Mouse (Mus musculus) midbrain, embryonic 11.5 days (tissue): ENCODE measurements around the gene Gpr179. TPM values are rescaled to one million over a fixed set of nuclear protein-coding genes. Genes with fewer than 3 reads are reported as not detected.
A peak's percentile ranks its signal among the peaks of the same experiment; 100 is the strongest.
"Not testable (repeated sequence)": the region's sequence is repeated elsewhere in the genome, so short reads cannot be mapped to it uniquely, and the experiment has no call there.

Experiments used
- ATAC-seq: fragments of 200-750 bp; cut with Nextera tagmentation; 2 replicates; pipeline ENCODE4 v1.8.0; 2017; ENCODE audit warnings: moderate TSS enrichment, moderate library complexity; ENCODE audit not compliant: low FRiP score
- DNase-seq: peaks from one replicate; pipeline ENCODE4 v3.0.0; 2015; ENCODE audit warnings: low spot score; ENCODE audit errors: missing footprints
- H3K27ac ChIP-seq: fragments of 300-500 bp; sonication (generic); 2 replicates; pipeline ENCODE4 v1.5.1; 2014; ENCODE audit warnings: low read depth, low read length
- H3K27me3 ChIP-seq: fragments of 300-500 bp; sonication (generic); 2 replicates; pipeline ENCODE4 v1.6.1; 2014; ENCODE audit warnings: mild to moderate bottlenecking, low read length, moderate library complexity, mixed read lengths; ENCODE audit not compliant: control insufficient read depth, insufficient read depth
- H3K36me3 ChIP-seq: fragments of 300-500 bp; sonication (generic); 2 replicates; pipeline ENCODE4 v1.6.1; 2014; ENCODE audit warnings: mild to moderate bottlenecking, low read length, moderate library complexity, mixed read lengths; ENCODE audit not compliant: control insufficient read depth, insufficient read depth
- H3K4me1 ChIP-seq: fragments of 300-500 bp; sonication (generic); 2 replicates; pipeline ENCODE4 v1.6.1; 2014; ENCODE audit warnings: low read length; ENCODE audit not compliant: control insufficient read depth, insufficient read depth
- H3K4me2 ChIP-seq: fragments of 300-500 bp; sonication (generic); 2 replicates; pipeline ENCODE4 v1.6.1; 2014; ENCODE audit warnings: mild to moderate bottlenecking, moderate library complexity
- H3K4me3 ChIP-seq: fragments of 300-500 bp; sonication (generic); 2 replicates; pipeline ENCODE4 v1.5.1; 2014; ENCODE audit warnings: low read depth, low read length
- H3K9ac ChIP-seq: fragments of 300-500 bp; sonication (generic); 2 replicates; pipeline ENCODE4 v1.6.1; 2014; ENCODE audit warnings: low read length
- H3K9me3 ChIP-seq: fragments of 300-500 bp; sonication (generic); 2 replicates; pipeline ENCODE4 v1.6.1; 2016; ENCODE audit warnings: low read length; ENCODE audit not compliant: control insufficient read depth
- WGBS: fragments of 180-500 bp; shearing (Covaris S2); extraction: QIAGEN DNeasy Blood & Tissue Kit; methylation state at CpG from one replicate; pipeline ENCODE4 v1.1.7; 2014; 5-methylcytosine and 5-hydroxymethylcytosine counted together
- polyA plus RNA-seq: library from polyadenylated mRNA; unstranded; fragments of >200 nt; fragmentation: Nextera tagmentation; extraction: Ambion mirVana; gene quantifications from 2 replicates; pipeline ENCODE4 v1.2.1, GENCODE M21; 2014

Gpr179 gene
- polyA plus RNA-seq, 1 experiment from 2014 or later = not detected

DNA sequence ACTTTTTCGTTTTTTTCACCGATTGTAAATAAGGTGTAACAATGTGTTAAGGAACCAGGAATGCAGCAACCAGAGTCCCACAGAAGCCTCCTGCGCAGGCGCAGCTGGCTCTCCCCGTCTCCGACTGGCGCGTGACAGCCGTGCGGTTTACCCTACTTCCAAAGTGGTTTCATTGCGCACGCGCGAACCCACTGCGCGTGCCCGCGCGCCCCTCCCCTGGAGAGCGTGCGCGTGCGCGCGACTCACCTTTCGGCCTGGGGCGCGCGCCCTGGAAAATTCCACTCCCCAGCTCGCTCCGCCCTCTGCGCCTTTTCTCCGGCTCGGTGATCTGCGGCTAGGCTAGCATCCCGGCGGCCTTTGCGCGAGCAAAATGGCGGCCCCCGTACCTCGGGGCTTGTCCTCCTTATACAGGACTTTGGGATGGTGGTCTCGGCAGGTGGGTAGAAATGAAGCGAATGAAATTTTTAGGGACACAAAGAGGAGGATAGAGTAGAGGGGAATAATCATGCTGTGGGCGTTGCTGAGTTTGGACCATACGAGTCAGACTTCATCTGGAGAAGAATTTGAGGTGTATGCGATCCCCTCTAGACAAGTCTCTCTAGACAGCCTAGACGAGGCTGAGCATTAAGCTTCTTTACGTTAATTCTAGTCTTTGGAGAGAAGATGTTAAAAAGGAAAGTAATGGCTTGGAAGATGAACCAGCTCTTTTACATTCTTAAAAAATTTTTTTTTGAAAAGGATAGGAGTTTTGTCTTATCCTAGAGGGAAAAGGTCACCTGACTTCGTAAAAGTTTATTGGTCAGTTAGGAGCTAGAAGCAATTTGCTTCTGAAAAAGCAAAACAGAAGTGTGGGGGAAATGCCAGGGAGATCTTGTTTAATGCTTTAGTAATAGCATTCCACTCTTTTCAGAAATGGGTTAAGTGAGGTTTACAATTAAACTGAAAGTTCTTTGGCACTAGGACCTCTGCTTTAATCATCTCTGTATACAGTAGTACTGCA, 36.1 kb downstream of the Gpr179 start, which contains the start of gene Mrpl45:
TSS of gene Mrpl45 (plus strand) at position 213 of the 1,000 bp plus-strand sequence.
- Histone ChIP-seq H3K9ac (peak within 1 kb of the TSS; percentile 61), H3K4me2 (peak within 1 kb of the TSS; percentile 44), H3K4me3 (peak within 1 kb of the TSS; percentile 44), H3K27ac (no peak within 1 kb of the TSS), H3K27me3 (no peaks in the 10 kb centered on the region), H3K36me3 (no peaks in the 10 kb centered on the region), H3K4me1 (peaks cover 10% of the 10 kb centered on the region; the same call in 1 of the 2 replicates), H3K9me3 (no peaks in the 10 kb centered on the region)
- WGBS = 1% methylated on average over 50 of the region's 50 CpGs
- DNase-seq (peak; percentile 100), ATAC-seq (peak; percentile 95)

DNA sequence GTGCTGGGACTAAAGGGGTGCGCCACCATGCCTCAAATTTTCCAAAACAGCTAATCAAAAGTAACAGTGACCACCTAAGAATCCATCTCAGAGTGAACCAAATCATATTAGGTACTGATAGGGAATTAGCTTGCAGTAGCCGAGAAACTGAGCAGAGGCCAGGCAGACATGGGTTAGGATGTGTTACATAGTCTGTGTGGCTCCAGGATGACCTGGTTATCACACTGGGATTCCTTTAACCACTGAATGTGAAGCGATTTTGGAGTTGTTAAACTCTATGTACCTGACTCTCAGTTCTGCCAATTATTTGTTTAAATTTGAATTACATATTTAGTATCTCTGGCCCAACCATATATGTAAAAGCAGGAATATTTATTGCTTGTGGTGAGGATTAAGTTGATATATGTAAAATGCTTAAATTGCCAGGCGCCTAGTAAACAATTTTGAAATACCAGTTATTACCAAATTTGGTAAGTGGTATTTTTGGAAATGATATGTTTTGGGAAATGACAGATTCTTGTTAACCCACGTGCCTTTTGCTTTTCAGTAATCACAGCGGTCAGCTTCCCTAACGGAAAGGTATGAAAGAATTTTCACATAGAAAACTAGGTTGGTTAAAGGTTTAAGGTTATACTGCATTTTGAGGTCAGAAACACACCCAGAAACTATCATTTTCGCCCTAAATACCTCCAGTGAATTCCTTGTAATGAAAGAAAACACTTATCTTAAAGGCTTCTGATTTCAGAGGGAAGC, 37.0 kb downstream of the Gpr179 start:
- H3K27me3 ChIP-seq = no peaks in the 10 kb centered on the region
- DNase-seq = no peak
- H3K9me3 ChIP-seq = no peaks in the 10 kb centered on the region
- H3K4me1 ChIP-seq = peaks cover 14% of the 10 kb centered on the region; the same call in 1 of the 2 replicates
- 54% methylated on average over 8 of the region's 8 CpGs for WGBS
- H3K9ac ChIP-seq = no peak overlapping the region; the same call in 1 of the 2 replicates
- no peak for ATAC-seq
- H3K4me3 ChIP-seq = no peak overlapping the region; the same call in 1 of the 2 replicates
- no peak overlapping the region for H3K27ac ChIP-seq
- no peaks in the 10 kb centered on the region for H3K36me3 ChIP-seq
- peak overlapping the region; percentile 14; the same call in 1 of the 2 replicates for H3K4me2 ChIP-seq

DNA sequence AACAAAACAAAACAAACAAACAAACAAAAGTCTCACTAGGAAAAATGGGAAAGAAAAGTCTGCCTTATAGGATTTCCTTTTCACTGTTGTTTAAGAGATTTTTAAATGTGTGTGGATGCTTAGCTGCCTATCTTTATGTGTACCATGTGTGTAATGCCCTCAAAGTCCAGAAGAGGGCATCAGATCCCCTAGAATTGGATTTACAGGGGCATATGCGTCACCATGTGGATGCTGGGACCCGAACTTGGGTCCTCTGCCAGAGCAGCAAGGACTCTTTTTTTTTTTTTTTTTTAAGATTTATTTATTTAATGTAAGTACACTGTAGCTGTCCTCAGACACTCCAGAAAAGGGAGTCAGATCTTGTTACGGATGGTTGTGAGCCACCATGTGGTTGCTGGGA, 37.8 kb downstream of the Gpr179 start:
- H3K4me2 ChIP-seq = no peak overlapping the region
- no peak overlapping the region for H3K27ac ChIP-seq
- no peaks in the 10 kb centered on the region for H3K9me3 ChIP-seq
- ATAC-seq (no peak), DNase-seq (no peak)
- H3K36me3 ChIP-seq = no peaks in the 10 kb centered on the region
- H3K27me3 ChIP-seq = no peaks in the 10 kb centered on the region
- peaks cover 17% of the 10 kb centered on the region for H3K4me1 ChIP-seq
- no peak overlapping the region for H3K9ac ChIP-seq
- 84% methylated on average over 3 of the region's 3 CpGs for WGBS
- no peak overlapping the region for H3K4me3 ChIP-seq

DNA sequence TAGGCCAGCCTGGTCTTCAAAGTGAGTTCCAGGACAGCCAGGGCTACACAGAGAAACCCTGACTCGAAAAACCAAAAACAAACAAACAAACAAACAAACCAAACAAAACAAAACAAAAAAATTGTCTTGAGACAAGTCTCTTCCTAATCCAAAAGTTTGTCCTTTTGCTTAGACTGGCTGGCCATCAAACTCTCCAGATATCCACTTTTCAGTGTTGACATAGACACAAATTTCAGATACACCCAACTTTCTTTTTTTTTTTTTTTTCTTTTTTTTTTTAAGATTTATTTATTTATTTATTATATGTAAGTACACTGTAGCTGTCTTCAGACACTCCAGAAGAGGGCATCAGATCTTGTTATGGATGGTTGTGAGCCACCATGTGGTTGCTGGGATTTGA, 39.0 kb downstream of the Gpr179 start:
- whole genome bisulfite sequencing = 84% methylated on average over 1 of the region's 1 CpGs

DNA sequence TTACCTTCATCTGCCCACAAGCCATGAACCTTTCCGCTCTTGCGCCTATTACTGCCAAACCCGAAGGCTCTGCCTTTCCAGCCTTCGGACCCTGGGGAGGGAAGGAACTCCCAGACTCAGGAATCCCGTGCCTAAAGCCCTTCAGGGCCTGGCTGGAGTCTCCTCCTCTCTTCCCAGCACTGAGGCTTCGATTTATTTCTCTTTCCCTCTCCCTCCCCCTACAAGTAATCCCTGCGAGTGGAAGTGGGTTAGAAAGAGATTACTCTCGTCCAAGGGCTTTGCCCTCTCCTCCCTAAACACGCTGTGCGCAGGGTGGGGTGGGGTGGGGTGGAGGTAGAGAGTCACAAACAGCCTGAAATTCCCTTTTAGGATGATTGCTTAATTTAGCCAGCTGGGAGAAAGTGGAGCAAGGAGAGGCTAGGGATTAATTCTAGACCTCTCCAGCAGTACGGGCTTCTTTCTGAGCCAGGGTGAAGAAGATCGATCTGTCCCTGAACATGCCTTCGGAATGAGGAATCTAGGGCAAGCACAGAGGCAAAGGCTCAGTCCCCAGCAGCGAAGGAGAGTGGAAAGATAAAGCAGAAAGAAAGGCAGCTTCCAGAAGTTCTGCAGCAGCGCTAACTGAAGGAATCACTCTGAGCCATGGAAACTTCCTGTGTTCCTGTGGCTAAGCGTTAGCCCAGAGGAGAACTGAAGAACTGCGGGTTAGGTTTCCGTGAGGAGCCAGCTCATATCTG, 40.8 kb downstream of the Gpr179 start:
- Histone ChIP-seq H3K27me3 (no peaks in the 10 kb centered on the region), H3K4me3 (peak overlapping the region; percentile 13; the same call in 1 of the 2 replicates), H3K4me1 (peaks cover 11% of the 10 kb centered on the region), H3K9ac (peak overlapping the region; percentile 52), H3K9me3 (no peaks in the 10 kb centered on the region), H3K27ac (peak overlapping the region; percentile 16; the same call in 1 of the 2 replicates), H3K36me3 (no peaks in the 10 kb centered on the region), H3K4me2 (peak overlapping the region; percentile 51)
- WGBS = 2% methylated on average over 18 of the region's 18 CpGs
- no peak for ATAC-seq
- peak; percentile 93 for DNase-seq

More for the DNA sequence above, 39.0 kb downstream of the Gpr179 start:
- H3K36me3 ChIP-seq, ATAC-seq, H3K9me3 ChIP-seq, DNase-seq, H3K9ac ChIP-seq, H3K4me3 ChIP-seq, H3K27me3 ChIP-seq, H3K27ac ChIP-seq, H3K4me2 ChIP-seq: not testable (repeated sequence)
- H3K4me1 ChIP-seq = peaks cover 17% of the 10 kb centered on the region

DNA sequence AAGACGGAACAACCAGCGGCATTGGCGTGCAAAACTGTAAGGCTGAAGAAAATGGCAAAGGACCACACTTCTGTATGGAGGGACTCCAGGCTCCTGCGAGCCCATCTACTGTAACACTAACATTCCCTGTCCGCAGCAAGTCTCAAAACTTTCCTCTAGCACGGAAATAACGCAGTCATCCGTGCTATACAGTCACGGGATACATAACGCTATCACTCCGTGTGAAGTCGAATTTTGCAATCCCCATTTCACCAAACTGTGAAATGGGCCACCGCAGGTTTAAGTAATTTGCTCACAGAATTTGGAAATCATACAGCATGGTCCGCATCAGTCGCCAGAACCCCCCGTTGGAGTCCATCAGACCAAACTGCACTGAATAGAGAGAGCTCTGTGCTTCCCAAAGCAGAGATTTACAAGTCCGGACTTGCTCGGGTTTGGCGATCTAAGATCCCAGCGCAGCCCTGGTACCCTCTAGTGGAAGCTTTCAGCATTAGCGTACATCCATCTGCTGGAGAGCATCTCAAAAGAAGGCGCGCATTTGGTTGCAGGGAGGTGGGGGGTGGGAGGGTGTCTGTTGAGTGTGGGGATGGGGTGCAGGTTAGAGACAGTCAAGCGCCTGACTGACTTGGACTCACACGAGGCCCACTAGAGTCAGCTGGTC, 41.8 kb downstream of the Gpr179 start:
- ATAC-seq (peak; percentile 72), DNase-seq (peak; percentile 98)
- no peaks in the 10 kb centered on the region for H3K36me3 ChIP-seq
- H3K4me2 ChIP-seq = peak overlapping the region; percentile 51
- peak overlapping the region; percentile 50 for H3K9ac ChIP-seq
- H3K4me1 ChIP-seq = peaks cover 11% of the 10 kb centered on the region
- WGBS = under 1% methylated on average over 25 of the region's 25 CpGs
- peak overlapping the region; percentile 32 for H3K4me3 ChIP-seq
- no peaks in the 10 kb centered on the region for H3K9me3 ChIP-seq
- no peaks in the 10 kb centered on the region for H3K27me3 ChIP-seq
- H3K27ac ChIP-seq = no peak overlapping the region

DNA sequence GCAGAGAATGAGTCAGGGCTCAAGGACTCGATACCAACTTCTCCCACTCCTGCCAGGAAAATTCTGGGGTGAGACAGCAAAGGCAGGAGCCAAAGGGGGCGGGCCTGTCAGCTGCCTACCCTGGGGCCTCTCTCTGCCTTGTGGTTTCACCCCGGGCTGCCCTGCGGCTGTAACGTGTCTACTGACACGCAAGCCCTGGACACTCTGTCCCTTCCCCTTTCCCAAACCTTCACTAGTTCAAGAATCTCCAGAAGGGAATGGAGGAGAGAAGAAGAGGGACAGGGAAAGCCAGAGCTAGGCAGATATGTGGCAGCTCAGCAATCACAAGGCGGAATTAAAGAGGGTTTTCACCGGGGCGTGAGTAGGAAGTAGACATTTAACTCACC, 42.4 kb downstream of the Gpr179 start:
- ATAC-seq = no peak
- H3K4me1 ChIP-seq = peaks cover 11% of the 10 kb centered on the region
- H3K27ac ChIP-seq = no peak overlapping the region
- peak overlapping the region; percentile 51 for H3K4me2 ChIP-seq
- no peaks in the 10 kb centered on the region for H3K36me3 ChIP-seq
- H3K27me3 ChIP-seq = no peaks in the 10 kb centered on the region
- 2% methylated on average over 9 of the region's 9 CpGs for WGBS
- H3K9me3 ChIP-seq = no peaks in the 10 kb centered on the region
- peak overlapping the region; percentile 50 for H3K9ac ChIP-seq
- peak; percentile 93 for DNase-seq
- H3K4me3 ChIP-seq = peak overlapping the region; percentile 32

DNA sequence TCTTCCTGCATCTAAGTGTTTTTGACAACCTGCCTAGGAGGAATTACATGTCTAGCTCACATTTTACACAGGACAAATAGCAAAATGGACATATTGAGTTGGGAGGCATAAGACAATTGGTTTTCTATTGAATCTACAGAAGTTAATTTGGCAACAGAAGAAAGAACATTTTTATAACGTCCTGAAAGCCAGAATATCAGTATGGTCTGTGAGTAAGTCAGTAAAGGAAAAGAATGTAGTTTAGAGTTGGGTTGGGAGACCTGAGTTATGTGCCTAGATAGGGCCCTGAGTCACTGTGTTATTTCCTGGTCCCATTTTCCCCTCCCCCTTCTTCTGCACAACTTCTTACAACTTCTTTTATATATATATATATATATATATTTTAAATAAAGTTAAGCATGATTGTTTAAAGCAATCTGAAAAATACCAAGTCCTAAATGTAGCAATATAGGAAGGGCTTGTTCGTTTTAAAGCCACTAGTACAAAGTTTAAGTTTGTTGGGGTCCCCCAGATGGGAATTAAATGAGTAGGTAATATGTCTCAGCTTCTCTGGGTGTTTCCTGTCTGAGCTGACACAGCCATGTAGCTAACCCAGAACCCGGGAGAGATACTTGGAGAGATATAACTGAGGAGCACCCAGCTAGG, 42.9 kb downstream of the Gpr179 start:
- Histone ChIP-seq H3K9ac (no peak overlapping the region; the same call in 1 of the 2 replicates), H3K27me3 (no peaks in the 10 kb centered on the region), H3K9me3 (no peaks in the 10 kb centered on the region), H3K4me2 (peak overlapping the region; percentile 51; the same call in 1 of the 2 replicates), H3K36me3 (no peaks in the 10 kb centered on the region), H3K27ac (no peak overlapping the region), H3K4me3 (no peak overlapping the region), H3K4me1 (peaks cover 11% of the 10 kb centered on the region)
- ATAC-seq (no peak), DNase-seq (peak; percentile 83)
- 48% methylated on average over 3 of the region's 3 CpGs for WGBS
